Mouse (Mus musculus): ENCODE measurements around the gene Lrrfip1.

Gene Lrrfip1

DNA sequence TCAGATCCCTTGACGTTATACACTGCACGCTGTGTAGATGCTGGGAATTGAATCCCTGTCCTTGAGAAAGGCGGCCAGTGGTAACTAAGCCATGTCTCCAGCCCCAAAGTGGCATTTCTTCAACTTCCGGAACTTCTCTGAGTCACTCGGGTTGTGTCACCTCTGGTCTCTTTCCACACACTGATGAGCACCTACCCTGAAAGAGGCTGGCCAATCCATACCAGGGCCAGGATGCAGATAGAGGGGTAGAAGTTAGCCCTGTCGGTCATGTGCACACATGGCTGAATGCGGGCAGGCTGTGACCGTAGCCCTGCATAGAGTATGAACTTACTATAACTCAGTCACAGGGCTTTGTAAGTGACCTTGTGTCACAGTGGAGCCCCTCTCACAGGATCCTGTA lies 57.9 kb downstream of the Lrrfip1 start:
- no peak for DNase-seq (ENCODE audit: low read depth, low spot score)

DNA sequence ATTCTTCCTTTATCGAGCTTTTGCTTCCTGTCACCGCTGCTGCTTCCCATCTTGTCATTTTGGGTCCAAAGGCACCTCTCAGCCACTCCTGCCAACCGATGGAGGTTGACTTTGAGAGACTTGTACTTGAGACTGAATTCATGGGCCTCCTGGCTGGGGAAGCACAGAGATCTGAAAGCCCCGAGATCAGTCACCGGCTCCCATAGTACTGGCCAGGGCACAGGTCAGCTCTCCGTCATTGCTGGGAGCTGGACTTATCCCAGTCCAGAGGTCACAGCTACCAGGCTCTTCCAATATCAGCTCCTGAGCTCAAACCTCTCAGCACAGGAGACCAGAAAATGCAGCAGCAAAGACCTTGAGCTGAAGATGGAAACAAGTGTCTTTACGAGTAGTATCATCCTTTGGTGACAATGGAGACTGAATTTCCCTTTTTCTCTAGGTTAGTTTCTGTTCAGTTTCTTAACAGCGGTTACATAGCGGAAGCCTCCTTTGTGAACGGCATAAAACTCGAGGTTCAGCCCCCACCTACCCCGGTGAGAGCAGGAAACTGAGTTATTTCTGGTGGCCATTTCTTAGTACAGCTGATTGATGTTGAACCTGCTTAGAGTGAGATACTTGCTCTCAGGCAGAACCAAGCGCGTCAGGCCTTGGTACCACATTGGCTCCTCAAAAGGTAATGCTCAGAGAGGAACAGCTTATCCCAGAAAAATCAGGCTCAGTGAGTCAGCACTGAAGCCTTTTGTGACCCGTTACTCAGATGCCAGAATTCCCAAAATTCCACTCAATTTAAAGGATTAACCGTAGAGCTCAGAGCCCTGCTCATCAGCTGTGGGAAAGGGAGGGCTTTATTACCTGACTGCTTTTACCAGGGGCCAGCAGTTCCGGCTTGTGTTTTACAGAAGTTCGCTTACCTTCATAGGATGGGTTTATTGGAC lies 59.0 kb downstream of the Lrrfip1 start:
- no peak for DNase-seq (ENCODE audit: low read depth, low spot score)

DNA sequence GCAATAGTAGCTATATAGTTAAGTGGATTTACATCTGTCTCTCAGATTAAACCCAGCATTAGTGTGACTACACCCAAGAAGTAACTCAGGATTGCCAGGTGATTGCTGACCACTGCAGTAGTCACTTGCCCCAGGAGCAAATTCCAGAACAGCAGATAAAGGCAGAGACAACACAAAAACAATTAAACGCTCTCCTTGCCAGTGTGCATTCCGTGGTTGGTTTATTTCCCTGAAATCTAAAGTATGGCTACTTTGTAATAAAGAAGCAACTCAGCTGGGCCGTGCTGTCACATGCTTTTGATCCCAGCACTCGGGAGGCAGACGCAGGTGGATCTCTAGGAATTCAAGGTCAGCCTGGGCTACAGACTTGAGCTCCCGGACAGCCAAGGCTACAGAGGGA lies 59.7 kb downstream of the Lrrfip1 start:
- DNase-seq (ENCODE audit: low read depth, low spot score), result no peak

GRCm38 (mm10) chr1:91059792-91060604 lies 61.5 kb downstream of the Lrrfip1 start:
- no peak for DNase-seq (ENCODE audit: low read depth, low spot score)

DNA sequence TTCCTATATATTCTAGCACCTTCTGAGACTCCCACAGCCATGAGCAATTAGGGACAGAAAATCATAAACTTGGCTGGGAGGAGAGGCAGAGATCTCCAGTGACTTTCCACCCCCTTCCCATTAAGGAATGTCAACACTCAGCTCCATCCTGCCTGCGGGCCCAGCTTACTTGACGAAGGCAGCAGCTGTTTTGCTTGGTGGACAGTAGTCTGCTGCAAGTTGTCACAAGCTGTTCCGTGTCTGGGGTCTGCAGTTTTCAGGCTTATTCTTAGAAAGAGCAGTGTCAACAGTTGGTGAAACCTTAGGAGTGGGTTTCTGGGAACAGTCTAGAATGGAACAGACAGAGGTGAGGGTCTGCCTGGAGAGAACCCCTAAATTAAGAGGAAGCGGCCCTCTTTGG lies 62.6 kb downstream of the Lrrfip1 start:
- no peak for DNase-seq (ENCODE audit: low read depth, low spot score)

- no peak for DNase-seq (ENCODE audit: low read depth, low spot score)
Measured at GRCm38 (mm10) chr1:91062363-91062762, 63.8 kb downstream of the Lrrfip1 start.

DNA sequence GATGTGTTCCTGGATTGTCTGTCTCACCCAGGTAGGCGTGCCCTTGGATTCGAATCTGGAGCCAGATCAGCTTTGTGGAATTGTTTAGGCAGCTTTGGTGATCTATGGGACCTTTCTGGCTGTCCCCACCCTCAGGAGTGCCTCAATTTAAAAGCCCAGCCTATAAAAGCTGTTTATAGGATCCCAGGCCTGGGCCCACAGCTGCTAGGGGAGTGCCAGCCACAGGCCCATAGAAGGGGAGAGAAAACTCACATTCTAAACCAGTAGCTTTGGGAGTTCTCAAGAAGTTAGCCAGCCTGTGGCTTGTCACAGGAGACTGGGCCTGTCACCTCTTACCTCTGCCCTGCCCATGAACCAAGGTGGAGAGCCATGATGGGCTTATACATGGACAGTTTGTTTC lies 65.5 kb downstream of the Lrrfip1 start:
- DNase-seq (ENCODE audit: low read depth, low spot score), result no peak

- no peak for DNase-seq (ENCODE audit: low read depth, low spot score)
Measured at GRCm38 (mm10) chr1:91064903-91065525, 66.5 kb downstream of the Lrrfip1 start.

DNA sequence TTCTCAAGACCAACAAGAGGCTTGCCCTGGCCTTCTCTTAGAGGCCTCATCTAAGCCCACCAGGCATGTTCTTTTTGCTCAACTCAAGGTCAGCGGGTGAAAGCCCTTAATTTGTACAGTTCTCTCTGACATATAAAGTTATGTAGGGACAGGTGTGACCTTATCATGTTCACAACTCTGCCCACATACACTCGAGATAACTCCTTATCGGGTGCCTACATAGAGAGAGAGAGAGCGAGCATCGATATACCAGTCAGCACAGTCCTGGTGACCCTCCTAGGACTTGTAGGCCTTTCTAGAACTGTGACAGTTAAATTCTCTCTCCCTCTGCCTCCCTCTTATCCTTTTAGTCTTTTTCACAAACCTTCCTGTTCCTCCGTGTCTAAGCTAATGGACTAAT lies 67.5 kb downstream of the Lrrfip1 start:
- DNase-seq (ENCODE audit: low read depth, low spot score), result no peak

DNA sequence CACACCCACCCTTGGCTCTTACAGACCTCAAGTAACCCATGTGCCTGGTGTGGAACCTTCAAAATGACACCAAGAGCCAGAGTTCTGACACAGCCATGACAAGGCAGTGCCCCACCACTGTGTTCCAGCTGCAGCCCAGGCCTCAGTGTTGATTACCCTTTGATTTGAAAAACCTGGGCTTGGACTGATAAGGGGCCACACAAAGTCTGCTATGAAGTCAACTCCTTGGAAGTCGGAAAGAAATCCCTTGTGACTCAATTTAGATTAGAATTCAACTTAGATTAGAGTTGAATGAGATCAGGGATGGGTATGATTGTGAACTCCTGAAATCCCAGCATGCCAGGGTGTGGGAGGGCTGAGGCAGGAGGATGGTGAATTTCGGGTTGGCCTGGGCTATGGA lies 68.1 kb downstream of the Lrrfip1 start:
- no peak for DNase-seq (ENCODE audit: low read depth, low spot score)

GRCm38 (mm10) chr1:91067716-91068115 lies 69.2 kb downstream of the Lrrfip1 start:
- no peak for DNase-seq (ENCODE audit: low read depth, low spot score)

GRCm38 (mm10) chr1:91069575-91069974 lies 71.0 kb downstream of the Lrrfip1 start:
- no peak for DNase-seq (ENCODE audit: low read depth, low spot score)

- DNase-seq (ENCODE audit: low read depth, low spot score), result no peak
Measured at GRCm38 (mm10) chr1:91070547-91070946, 72.0 kb downstream of the Lrrfip1 start.

- no peak for DNase-seq (ENCODE audit: low read depth, low spot score)
Measured at GRCm38 (mm10) chr1:91071671-91072290, 73.2 kb downstream of the Lrrfip1 start.

- DNase-seq (ENCODE audit: low read depth, low spot score), result no peak
Measured at GRCm38 (mm10) chr1:91076946-91077345, 78.4 kb downstream of the Lrrfip1 start.

GRCm38 (mm10) chr1:91077456-91077855 lies 78.9 kb downstream of the Lrrfip1 start:
- no peak for DNase-seq (ENCODE audit: low read depth, low spot score)

- DNase-seq (ENCODE audit: low read depth, low spot score), result no peak
Measured at GRCm38 (mm10) chr1:91077980-91078379, 79.4 kb downstream of the Lrrfip1 start.

GRCm38 (mm10) chr1:91079740-91080422 lies 81.3 kb downstream of the Lrrfip1 start:
- no peak for DNase-seq (ENCODE audit: low read depth, low spot score)

DNA sequence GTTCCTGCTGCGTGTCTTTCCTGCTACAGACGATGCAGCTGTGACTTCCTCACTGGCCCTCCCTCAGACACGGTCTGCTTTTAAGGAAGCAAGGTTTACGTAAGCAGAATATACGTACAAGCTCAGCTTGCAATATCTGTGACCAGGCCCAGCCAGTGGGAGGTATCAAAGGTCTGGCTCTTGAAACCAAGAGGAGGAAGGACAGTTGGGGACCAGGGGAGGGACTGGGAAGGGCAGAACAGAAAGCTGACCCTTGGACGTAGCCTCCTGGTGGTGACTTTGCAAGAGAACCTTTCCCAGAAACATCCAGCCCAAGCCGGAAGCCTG lies 81.8 kb downstream of the Lrrfip1 start:
- DNase-seq (ENCODE audit: low read depth, low spot score), result no peak

- no peak for DNase-seq (ENCODE audit: low read depth, low spot score)
Measured at GRCm38 (mm10) chr1:91084374-91084773, 85.8 kb downstream of the Lrrfip1 start.

GRCm38 (mm10) chr1:91085009-91085408 lies 86.5 kb downstream of the Lrrfip1 start:
- no peak for DNase-seq (ENCODE audit: low read depth, low spot score)
